Mouse (Mus musculus): ENCODE results near the gene Fbxo46.
"Not testable (repeated sequence)": the region's sequence is repeated elsewhere in the genome, so short reads cannot be mapped to it uniquely, and the experiment has no call there.

GRCm38 (mm10) chr7:19151121-19151520, 31.5 kb downstream of the Fbxo46 start:
- TF ChIP-seq CEBPB (IDR thresholded peaks at IDR 0.05; ENCODE audit: insufficient read depth, poor library complexity, severe bottlenecking); MAX (IDR thresholded peaks at IDR 0.05; ENCODE audit: low read depth); POLR2A (IDR thresholded peaks at IDR 0.05; ENCODE audit: insufficient read length, low read depth); E2F4 (IDR thresholded peaks at IDR 0.05; ENCODE audit: insufficient read depth); MYOG (IDR thresholded peaks at IDR 0.05; ENCODE audit: control insufficient read depth in 1 of 3, insufficient read depth in 1 of 3, insufficient read length in 2 of 3, low read depth in 2 of 3); POLR2AphosphoS2 (IDR thresholded peaks at IDR 0.05; ENCODE audit: insufficient read length, low read depth); TCF12 (IDR thresholded peaks at IDR 0.05; ENCODE audit: insufficient read depth, poor library complexity, severe bottlenecking); USF1 (IDR thresholded peaks at IDR 0.05; ENCODE audit: low read depth); TCF3 (IDR thresholded peaks at IDR 0.05; ENCODE audit: insufficient read length, low read depth); MYOD1 (IDR thresholded peaks at IDR 0.05; ENCODE audit: control insufficient read depth in 1 of 3, insufficient read length in 2 of 3, low read depth in 2 of 3): not testable (repeated sequence)

Data from myocyte (in vitro differentiated cells).